Mouse (Mus musculus) kidney, adult 11 months (tissue): ENCODE data around the gene Depp1.
"Not testable (repeated sequence)": the region's sequence is repeated elsewhere in the genome, so short reads cannot be mapped to it uniquely, and the experiment has no call there.

ENCODE experiments used
- DNase-seq: peaks from one replicate; pipeline ENCODE4 v3.0.0; 2022

The Depp1 gene

GRCm38 (mm10) chr6:116650406-116650805 is at the start of gene Depp1:
Gene Depp1 (plus strand): TSS chr6:116650609.
- DNase-seq = peak; percentile 89

DNA sequence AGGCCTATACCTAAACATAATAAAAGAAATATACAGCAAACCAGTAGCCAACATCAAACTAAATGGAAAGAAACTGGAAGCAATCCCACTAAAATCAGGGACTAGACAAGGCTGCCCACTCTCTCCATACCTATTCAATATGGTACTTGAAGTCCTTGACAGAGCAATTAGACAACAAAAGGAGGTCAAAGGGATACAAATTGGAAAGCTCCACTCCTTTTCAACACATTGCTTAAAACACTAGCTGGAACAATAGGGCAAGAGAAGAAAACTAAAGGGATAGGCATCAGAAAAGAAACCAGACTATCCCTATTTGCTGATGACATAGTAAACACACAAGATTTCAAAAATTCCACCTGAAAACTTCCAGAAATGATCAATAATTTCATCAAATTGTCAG is 49.4 kb upstream of the Depp1 start:
- not testable (repeated sequence) for DNase-seq

GRCm38 (mm10) chr6:116607230-116607629 is 43.2 kb upstream of the Depp1 start:
- no peak for DNase-seq

DNA sequence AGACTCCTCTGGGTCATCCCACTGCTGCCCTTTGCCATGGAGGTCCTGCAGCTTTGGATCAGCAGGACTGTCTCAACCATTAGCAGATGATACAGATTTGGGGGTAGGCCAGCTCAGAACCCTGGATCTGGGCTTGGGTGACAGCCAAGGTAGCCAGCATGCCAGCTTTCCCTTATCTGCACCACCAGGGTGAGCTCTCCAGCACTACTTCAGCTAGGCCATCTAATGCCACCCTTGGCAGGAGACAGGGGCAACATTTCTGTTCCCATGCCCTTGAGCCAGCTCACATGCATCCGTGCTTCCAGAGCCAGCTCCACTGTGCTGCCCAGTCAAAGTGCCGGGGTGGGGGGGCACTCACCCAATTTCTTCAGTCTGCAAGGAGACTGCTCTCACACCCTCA is 34.7 kb upstream of the Depp1 start:
- no peak for DNase-seq

DNA sequence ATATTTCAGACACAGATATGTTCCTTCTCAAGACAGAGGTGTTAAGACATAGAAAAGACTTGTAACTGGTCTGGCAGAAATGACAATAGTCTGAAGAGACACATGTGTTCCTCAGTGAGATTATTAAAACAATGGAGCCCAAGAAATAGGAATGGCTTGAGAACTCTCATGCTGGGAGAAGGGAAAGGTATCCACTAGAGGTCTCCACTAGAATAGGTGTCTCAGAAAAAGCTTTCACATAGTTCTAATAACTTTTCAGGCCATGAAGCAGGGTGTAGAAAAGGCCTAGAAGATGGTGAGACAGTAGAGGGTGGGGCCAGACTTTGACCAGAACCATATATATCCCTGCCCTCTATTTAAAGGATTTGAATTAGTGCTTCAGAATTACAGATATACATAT is 32.3 kb upstream of the Depp1 start:
- DNase-seq = no peak

DNA sequence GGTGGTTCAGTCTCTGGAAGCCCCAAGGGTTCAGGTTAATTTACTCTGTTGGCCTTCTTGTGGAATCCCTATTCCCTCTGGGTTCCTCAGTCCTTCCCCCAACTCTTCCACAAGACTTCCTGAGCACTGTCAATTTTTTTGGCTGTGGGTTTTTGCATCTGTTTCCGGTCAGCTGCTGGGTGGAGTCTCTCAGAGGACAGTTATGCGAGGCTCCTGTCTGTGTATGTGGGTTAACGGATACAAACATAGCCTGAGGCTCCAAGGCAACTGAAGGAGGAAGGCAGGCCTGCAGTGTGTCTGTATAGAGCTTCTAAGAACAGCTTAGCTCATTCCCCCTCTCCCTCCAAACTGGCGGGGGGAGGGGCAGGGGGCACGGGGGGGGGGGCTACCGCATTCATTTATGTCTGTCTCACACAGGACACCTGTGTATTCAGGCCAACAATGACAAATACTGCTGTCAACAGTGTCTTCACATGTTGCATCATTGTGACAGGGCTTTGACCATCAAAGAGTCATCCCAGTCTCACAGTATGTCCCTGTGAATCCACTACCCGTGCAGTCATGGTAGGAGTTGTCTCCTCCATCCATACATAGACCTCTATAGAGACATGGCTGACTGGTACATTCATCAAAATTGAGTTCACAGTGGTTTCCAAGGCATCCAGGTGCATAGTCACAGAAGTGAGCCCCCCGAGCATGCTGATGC is 28.9 kb upstream of the Depp1 start:
- no peak for DNase-seq

- DNase-seq = not testable (repeated sequence)
These were observed 24.0 kb upstream of the Depp1 start for GRCm38 (mm10) chr6:116626417-116626816.

- DNase-seq = no peak
These were observed 22.3 kb upstream of the Depp1 start for GRCm38 (mm10) chr6:116628095-116628494.

DNA sequence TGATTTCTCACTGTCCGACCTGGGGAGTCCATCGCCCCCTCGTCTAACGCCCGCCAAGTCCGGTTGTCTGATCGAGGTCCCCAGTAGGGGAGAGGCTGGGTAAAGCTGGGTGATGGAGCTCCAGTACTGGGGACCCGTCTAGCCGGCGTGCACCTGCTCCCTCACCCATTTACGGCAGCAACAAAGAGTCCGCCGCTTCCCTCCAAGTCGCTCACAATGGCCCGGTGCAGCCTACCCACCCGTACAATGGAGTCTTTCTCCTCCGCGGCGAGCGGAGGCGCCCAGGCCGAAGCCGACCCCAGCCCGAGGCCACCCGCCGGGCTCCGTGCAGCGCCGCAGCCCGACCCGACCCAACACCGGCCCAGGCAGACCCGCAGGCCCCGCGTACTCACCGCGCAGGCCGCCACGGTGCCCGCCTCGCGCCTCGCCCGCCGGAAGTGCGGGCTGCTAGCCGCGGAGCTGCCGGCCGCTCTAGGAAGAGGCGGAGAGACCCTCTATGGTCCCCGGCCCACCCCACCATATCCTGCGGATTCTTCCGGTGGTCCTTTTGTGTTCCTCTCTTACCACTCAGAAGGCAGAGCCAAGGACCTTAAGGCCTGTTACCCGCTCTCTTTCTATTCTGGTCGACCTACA is 21.8 kb upstream of the Depp1 start, which contains the start of gene Zfp422:
Gene Zfp422, minus strand, starts transcription at position 461 of the 633 bp plus-strand sequence.
- peak; percentile 50 for DNase-seq

DNA sequence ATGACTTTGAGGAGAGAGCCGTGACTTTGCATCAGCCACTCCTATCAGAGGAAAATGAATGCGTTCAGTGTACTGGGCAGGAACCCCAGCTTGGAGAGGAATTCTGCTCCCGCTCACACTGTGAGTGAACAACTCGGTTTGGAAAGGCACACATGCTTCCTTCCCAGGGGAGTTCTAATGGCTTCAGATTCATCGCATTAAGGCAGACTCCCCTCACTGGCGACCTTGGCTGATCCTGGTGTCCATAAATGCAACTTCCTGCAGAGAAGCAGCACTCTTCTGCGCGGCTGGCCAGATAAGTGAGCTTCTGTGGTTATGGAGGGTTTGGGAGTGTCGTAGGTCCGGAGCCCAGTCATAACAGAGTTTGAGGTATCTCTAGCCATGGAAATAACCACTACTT is 20.6 kb upstream of the Depp1 start:
- DNase-seq = no peak

- peak; percentile 75 for DNase-seq
These were observed 18.3 kb upstream of the Depp1 start for GRCm38 (mm10) chr6:116632129-116632528.

DNA sequence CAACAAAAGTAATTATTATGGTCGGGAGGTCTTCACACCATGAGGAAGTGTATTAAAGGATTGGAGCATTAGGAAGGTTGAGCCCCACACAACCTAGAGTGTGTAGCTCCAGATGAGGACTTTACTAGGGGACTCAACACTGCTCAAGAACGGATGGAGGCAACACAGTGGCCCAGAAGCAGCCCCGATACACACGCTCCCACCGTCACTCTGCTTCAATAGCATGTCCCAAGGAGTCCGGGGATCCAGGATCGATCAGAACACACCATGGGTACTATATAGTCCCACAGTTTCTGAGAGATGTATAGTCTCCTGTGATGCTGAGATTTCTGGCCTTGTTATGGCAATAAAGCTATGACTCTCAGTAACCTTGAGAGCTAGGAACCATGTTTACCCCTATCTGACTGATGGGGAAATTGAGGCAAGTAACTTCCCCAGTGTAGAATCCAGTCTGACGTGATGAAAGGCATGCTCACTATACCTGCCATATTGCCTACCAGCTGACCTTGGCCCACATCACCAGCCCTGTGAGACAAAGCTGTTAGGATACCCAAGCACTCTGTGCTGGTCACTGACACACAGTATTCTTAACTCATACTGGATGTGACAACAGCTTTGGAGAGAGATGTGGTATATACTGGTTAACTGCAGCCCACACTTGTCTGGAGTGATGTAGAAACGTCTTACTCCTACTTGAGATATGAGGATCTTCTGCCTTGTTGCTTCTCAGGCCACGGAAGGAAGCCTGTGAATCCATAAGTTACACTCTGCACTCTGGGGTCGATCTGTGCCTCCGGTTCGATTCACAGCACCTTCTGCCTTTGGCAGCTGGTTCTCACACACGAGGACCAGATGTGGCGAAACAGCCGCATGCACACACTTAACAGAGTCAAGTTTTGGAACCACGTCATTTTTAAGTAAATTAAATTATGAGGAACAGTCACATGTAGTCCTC is 16.4 kb upstream of the Depp1 start:
- DNase-seq = no peak

GRCm38 (mm10) chr6:116635251-116636180 is 14.9 kb upstream of the Depp1 start:
- peak; percentile 89 for DNase-seq

DNA sequence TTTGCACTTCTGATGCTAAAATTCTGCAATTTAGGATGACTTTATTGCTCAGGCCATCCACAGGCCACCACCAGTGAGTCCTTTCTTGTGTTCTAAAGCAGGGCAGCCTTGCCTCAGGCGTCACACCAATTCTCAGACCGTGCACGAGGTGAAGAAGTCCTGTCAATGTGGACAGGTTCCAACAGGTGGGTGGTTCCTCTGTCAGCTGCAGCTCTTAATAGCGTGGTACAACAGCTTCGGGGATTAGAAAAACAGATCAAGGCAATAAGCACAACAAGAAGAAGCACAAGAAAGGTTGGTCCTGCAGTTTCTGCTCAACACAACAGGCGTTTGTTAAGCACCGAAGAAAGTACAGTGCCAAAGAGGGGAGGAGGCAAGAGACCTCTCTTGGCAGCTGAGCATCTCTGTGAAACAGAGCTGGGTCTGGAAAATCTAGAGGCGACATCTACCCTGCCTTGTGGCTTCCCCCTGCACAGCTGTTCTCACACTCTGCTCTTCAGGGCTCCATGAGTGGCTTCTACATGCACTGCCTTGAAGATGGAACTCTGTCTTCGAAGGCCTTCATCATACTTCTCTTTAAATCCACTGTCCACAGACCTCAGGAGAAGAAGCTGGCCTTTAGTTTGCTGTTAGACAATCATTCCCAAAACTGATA is 13.7 kb upstream of the Depp1 start:
- no peak for DNase-seq

- DNase-seq = no peak
These were observed 12.9 kb upstream of the Depp1 start for GRCm38 (mm10) chr6:116637496-116637895.

- DNase-seq = no peak
These were observed 11.5 kb upstream of the Depp1 start for GRCm38 (mm10) chr6:116638871-116639270.

DNA sequence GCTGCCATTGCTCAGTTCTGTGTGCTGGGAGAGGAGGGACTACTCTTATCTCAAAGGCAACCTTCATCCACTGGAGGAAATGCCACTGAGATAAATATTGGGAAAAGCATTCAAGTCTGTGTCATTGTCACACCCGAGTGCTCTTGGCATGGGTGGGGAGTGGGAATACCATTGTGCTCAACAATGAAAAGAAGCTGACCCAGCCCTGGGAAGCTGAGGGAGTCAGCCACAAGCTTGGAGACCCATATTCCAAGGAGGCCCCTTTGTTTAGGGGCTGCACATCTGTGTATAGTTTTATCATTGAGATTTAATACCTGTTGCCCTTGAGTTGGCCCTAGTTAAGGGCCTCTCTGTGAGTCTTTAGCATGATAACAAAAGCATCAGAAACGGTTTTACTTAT is 10.7 kb upstream of the Depp1 start:
- DNase-seq = no peak

- no peak for DNase-seq
These were observed 7.5 kb upstream of the Depp1 start for GRCm38 (mm10) chr6:116642942-116643341.

DNA sequence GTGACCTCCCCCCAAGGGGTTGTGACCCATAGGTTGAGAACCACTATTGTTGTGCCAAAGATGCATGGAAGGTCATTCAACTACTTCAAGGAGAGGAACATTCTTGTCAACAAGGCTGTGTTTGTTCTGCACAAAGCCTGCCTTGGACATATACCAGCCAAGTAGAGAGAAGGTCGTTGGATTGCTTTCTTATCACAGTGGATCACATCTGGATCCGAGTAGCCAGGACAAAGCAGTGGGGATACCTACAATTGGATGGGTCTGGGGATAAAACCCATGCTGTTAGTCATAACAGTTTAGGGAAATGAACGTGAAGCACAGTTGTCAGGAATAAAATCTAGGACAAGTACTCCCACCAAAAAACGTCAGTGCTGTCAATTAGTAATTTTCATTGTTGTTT is 6.5 kb upstream of the Depp1 start:
- no peak for DNase-seq

- no peak for DNase-seq
These were observed 6.1 kb upstream of the Depp1 start for GRCm38 (mm10) chr6:116644335-116644734.

GRCm38 (mm10) chr6:116647763-116648162 is 2.6 kb upstream of the Depp1 start:
- peak; percentile 74 for DNase-seq

DNA sequence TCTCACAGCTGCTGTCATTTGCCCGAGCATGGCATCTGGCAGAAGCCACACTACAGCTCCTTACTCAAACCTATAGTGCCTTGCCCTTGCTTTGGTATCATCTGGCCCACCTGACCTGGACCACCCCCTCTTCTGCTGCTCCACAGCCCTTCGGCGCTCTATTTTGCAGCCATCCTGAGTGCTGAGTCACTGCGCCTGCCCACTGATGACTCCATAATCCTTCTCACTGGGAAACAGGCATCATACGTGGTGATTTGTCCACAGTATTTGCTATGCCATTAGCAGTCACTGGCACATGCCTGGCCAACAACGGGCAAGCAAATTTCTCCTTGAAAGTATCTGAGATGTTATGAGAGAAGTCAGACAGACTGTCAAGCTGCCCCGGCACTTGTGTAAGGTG is 598 bp upstream of the Depp1 start:
- no peak for DNase-seq
